Mouse (Mus musculus) thymus, adult 2 months (tissue): Measurements from ENCODE around the gene P2ry12. TPM values are rescaled to one million over a fixed set of nuclear protein-coding genes. Genes with fewer than 3 reads are reported as not detected.

Experiments
- DNase-seq: peaks from one replicate; pipeline ENCODE4 v3.0.0; 2021
- H3K27ac ChIP-seq: fragments of 200-500 bp; 2 replicates; pipeline ENCODE4 v1.5.1; 2012; ENCODE audit warnings: low read length, control low read depth; ENCODE audit not compliant: control insufficient read depth, insufficient read depth
- H3K27me3 ChIP-seq: fragments of 200-500 bp; 2 replicates; pipeline ENCODE4 v1.6.1; 2012; ENCODE audit warnings: mild to moderate bottlenecking, low read length, moderate library complexity, mixed read lengths; ENCODE audit not compliant: control insufficient read depth, insufficient read depth
- H3K36me3 ChIP-seq: fragments of 200-500 bp; 2 replicates; pipeline ENCODE4 v1.6.1; 2012; ENCODE audit warnings: mild to moderate bottlenecking, low read length, moderate library complexity; ENCODE audit not compliant: control insufficient read depth, insufficient read depth
- H3K4me1 ChIP-seq: fragments of 200-500 bp; replicated peaks from 2 replicates; pipeline ENCODE4 v1.6.1; 2012; ENCODE audit warnings: low read length; ENCODE audit not compliant: control insufficient read depth, insufficient read depth
- H3K4me3 ChIP-seq: fragments of 200-500 bp; 2 replicates; pipeline ENCODE4 v1.5.1; 2012; ENCODE audit warnings: mild to moderate bottlenecking, low read length, control low read depth, moderate library complexity; ENCODE audit not compliant: control insufficient read depth, insufficient read depth
- CTCF ChIP-seq: fragments of 200-500 bp; IDR thresholded peaks from 2 replicates; pipeline ENCODE4 v1.5.1; 2012; ENCODE audit warnings: mild to moderate bottlenecking, control low read depth, low read length, moderate library complexity, borderline replicate concordance; ENCODE audit not compliant: control insufficient read depth, poor library complexity, insufficient read depth; ENCODE audit errors: extremely low read depth
- POLR2A ChIP-seq: fragments of 200-500 bp; IDR thresholded peaks from 2 replicates; pipeline ENCODE4 v1.6.1; 2012; ENCODE audit warnings: mild to moderate bottlenecking, low read length, control low read depth, moderate library complexity; ENCODE audit not compliant: control insufficient read depth, poor library complexity, insufficient read depth; ENCODE audit errors: extremely low read depth
- WGBS: fragments of 180-500 bp; shearing (Covaris S2); methylation state at CpG from one replicate; pipeline ENCODE4 v1.1.7; 2018; 5-methylcytosine and 5-hydroxymethylcytosine counted together
- polyA plus RNA-seq: library from polyadenylated mRNA; depleted of rRNA; stranded (reverse); fragments of >200 nt; gene quantifications from 2 replicates; pipeline ENCODE4 v1.2.3, GENCODE M21; 2012

P2ry12 gene
- polyA plus RNA-seq, 1 experiment = 15.7 TPM

- Histone ChIP-seq H3K4me3 (no peak overlapping the region), H3K4me1 (no peaks in the 10 kb centered on the region), H3K36me3 (no peaks in the 10 kb centered on the region), H3K27ac (no peak overlapping the region), H3K27me3 (no peaks in the 10 kb centered on the region)
- DNase-seq = no peak
- 97% methylated on average over 6 of the region's 6 CpGs for WGBS
- TF ChIP-seq CTCF (no peak), POLR2A (no peak)
Measured at GRCm38 (mm10) chr3:59248031-59248430, 14.6 kb downstream of the P2ry12 start.

- H3K4me1 ChIP-seq = no peaks in the 10 kb centered on the region
- H3K36me3 ChIP-seq = no peaks in the 10 kb centered on the region
- no peak overlapping the region for H3K27ac ChIP-seq
- WGBS = 92% methylated on average over 6 of the region's 6 CpGs
- no peak for DNase-seq
- H3K4me3 ChIP-seq = no peak overlapping the region
- TF ChIP-seq CTCF = no peak
- no peak for TF ChIP-seq POLR2A
- no peaks in the 10 kb centered on the region for H3K27me3 ChIP-seq
Measured at GRCm38 (mm10) chr3:59243384-59243783, 19.3 kb downstream of the P2ry12 start.

DNA sequence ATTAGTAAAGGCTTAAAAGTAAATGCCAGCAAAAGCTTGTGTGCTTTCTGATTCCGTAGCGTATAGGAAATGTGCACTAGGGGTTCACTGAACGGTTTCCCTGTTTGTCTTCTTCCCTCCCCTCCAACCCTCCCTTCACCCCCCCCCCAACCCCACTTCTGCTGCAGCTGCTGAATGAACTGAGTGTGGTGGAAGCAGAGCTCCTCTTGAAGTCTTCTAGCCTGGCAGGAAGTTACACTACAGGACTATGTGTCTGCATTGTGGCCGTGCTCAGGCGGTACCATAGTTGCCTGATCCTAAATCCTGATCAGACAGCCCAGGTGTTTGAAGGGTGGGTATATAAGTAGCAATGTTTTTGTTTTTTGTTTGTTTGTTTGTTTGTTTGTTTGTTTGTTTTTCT lies 27.8 kb downstream of the P2ry12 start:
- Histone ChIP-seq H3K36me3 (no peaks in the 10 kb centered on the region), H3K4me1 (peaks cover 2% of the 10 kb centered on the region), H3K4me3 (no peak overlapping the region), H3K27me3 (no peaks in the 10 kb centered on the region), H3K27ac (peak overlapping the region; percentile 52)
- DNase-seq = peak; percentile 59
- TF ChIP-seq POLR2A = no peak
- TF ChIP-seq CTCF = no peak
- WGBS = 3% methylated on average over 5 of the region's 5 CpGs

- no peaks in the 10 kb centered on the region for H3K36me3 ChIP-seq
- WGBS = 33% methylated on average over 3 of the region's 3 CpGs
- no peaks in the 10 kb centered on the region for H3K27me3 ChIP-seq
- H3K27ac ChIP-seq = no peak overlapping the region
- no peak overlapping the region for H3K4me3 ChIP-seq
- DNase-seq = no peak
- H3K4me1 ChIP-seq = peaks cover 16% of the 10 kb centered on the region
- no peak for TF ChIP-seq POLR2A
- no peak for TF ChIP-seq CTCF
Measured at GRCm38 (mm10) chr3:59230912-59231311, 31.8 kb downstream of the P2ry12 start.

DNA sequence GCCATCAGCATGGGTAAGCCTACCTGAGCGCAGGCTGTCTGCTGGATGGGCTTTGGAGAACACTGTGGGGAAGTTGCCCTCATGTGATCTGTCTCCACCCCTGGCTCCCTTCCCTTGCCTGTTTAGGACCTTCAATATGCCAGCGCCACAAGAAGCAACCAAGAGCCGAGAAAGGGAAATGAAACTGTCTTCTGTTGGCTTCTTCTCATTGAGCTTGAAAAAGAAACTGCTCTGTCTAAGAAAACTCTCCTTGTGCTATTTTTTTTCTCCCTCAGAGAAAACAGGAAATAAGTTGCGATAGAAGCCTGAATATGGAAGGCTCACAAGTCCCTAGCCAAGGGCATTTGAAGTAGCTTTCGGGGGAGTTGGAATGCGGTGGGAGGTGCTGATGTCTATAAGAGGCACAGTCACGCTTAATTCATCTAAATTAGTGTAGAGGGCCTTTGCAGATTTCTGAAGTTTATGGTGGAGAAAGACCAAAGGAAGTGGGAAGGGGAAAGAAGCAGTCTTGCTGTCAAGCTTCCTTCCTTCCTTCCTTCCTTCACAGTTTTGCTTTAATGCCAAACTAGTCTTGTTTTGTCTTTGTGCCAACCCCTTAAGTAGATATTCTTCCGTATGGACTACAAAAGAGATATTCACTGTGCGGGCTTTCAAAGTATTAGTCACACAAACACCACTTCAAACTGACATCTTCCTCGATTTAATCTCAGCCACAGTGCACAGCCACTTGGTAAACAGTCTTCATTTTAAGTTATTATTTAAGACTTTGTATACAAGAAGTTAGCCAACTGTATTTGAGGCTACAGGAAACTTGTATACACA lies 33.7 kb downstream of the P2ry12 start:
- H3K27ac ChIP-seq = peak overlapping the region; percentile 98
- WGBS = 3% methylated on average over 10 of the region's 10 CpGs
- peaks cover 16% of the 10 kb centered on the region for H3K4me1 ChIP-seq
- no peaks in the 10 kb centered on the region for H3K27me3 ChIP-seq
- TF ChIP-seq CTCF (no peak), POLR2A (no peak)
- DNase-seq = peak; percentile 38
- peak overlapping the region; percentile 24 for H3K4me3 ChIP-seq
- no peaks in the 10 kb centered on the region for H3K36me3 ChIP-seq

GRCm38 (mm10) chr3:59227696-59228095 lies 35.0 kb downstream of the P2ry12 start:
- no peaks in the 10 kb centered on the region for H3K36me3 ChIP-seq
- peaks cover 16% of the 10 kb centered on the region for H3K4me1 ChIP-seq

DNA sequence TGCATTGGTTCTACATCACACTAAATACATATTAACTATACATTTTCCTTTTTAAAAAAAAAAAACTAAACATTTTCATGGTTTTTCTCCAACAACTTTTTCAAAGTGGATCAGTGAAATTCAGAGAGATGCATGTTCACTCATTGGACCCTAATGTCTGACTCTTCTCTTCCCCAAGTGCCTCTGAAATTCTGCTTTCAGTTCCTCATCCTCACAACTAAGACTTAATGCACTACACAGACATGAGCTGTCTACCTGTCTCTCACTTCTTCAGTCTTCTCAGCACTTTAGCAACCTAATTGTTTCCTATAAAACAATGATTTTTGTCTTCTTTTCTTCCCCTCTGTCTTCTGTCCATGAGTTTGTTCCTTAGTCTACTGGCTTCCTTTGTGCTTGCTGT lies 37.3 kb downstream of the P2ry12 start:
- no peaks in the 10 kb centered on the region for H3K36me3 ChIP-seq
- peaks cover 16% of the 10 kb centered on the region for H3K4me1 ChIP-seq
- no peak overlapping the region for H3K4me3 ChIP-seq
- TF ChIP-seq POLR2A (no peak), CTCF (no peak)
- H3K27ac ChIP-seq = no peak overlapping the region
- H3K27me3 ChIP-seq = no peaks in the 10 kb centered on the region
- no peak for DNase-seq

More at GRCm38 (mm10) chr3:59227696-59228095, 35.0 kb downstream of the P2ry12 start:
- DNase-seq = no peak
- Histone ChIP-seq H3K4me3 (no peak overlapping the region), H3K27me3 (no peaks in the 10 kb centered on the region), H3K27ac (no peak overlapping the region; the same call in 1 of the 2 replicates)
- 97% methylated on average over 9 of the region's 9 CpGs for WGBS
- no peak for TF ChIP-seq CTCF
- TF ChIP-seq POLR2A = no peak
